Mouse (Mus musculus) brain, embryonic 18.5 days (tissue): Measurements from ENCODE around the gene Pkhd1.
"Not testable (repeated sequence)": the region's sequence is repeated elsewhere in the genome, so short reads cannot be mapped to it uniquely, and the experiment has no call there.

Experiments
- DNase-seq: peaks from one replicate; pipeline ENCODE4 v3.0.0-alpha.2; 2012; ENCODE audit warnings: low read depth, low spot score

Gene Pkhd1

GRCm38 (mm10) chr1:20301631-20302030, 316.2 kb downstream of the Pkhd1 start:
- no peak for DNase-seq

- no peak for DNase-seq
Observed at GRCm38 (mm10) chr1:20288696-20289095, 329.2 kb downstream of the Pkhd1 start.

- DNase-seq: no peak
Observed at GRCm38 (mm10) chr1:20260403-20260802, 357.5 kb downstream of the Pkhd1 start.

- no peak for DNase-seq
Observed at GRCm38 (mm10) chr1:20248169-20248568, 369.7 kb downstream of the Pkhd1 start.

- no peak for DNase-seq
Observed at GRCm38 (mm10) chr1:20216681-20217080, 401.2 kb downstream of the Pkhd1 start.

- DNase-seq: no peak
Observed at GRCm38 (mm10) chr1:20190444-20190843, 427.4 kb downstream of the Pkhd1 start.

GRCm38 (mm10) chr1:20180157-20180556, 437.7 kb downstream of the Pkhd1 start:
- DNase-seq: no peak

GRCm38 (mm10) chr1:20171199-20171598, 446.7 kb downstream of the Pkhd1 start:
- DNase-seq: no peak

- not testable (repeated sequence) for DNase-seq
Observed at GRCm38 (mm10) chr1:20150627-20151026, 467.2 kb downstream of the Pkhd1 start.

GRCm38 (mm10) chr1:20150016-20150415, 467.8 kb downstream of the Pkhd1 start:
- no peak for DNase-seq

- DNase-seq: no peak
Observed at GRCm38 (mm10) chr1:20136205-20136604, 481.7 kb downstream of the Pkhd1 start.

- no peak for DNase-seq
Observed at GRCm38 (mm10) chr1:20135065-20135618, 482.7 kb downstream of the Pkhd1 start.

- DNase-seq: no peak
Observed at GRCm38 (mm10) chr1:20133636-20134035, 484.2 kb downstream of the Pkhd1 start.

GRCm38 (mm10) chr1:20131786-20132596, 485.9 kb downstream of the Pkhd1 start:
- DNase-seq: no peak

- no peak for DNase-seq
Observed at GRCm38 (mm10) chr1:20117331-20117730, 500.5 kb downstream of the Pkhd1 start.

GRCm38 (mm10) chr1:20069733-20070132, 548.1 kb downstream of the Pkhd1 start:
- DNase-seq: peak; percentile 37

- no peak for DNase-seq
Observed at GRCm38 (mm10) chr1:20058245-20058644, 559.6 kb downstream of the Pkhd1 start.

- DNase-seq: no peak
Observed at GRCm38 (mm10) chr1:20039389-20039788, 578.5 kb downstream of the Pkhd1 start.

- DNase-seq: no peak
Observed at GRCm38 (mm10) chr1:20035277-20035676, 582.6 kb downstream of the Pkhd1 start.

GRCm38 (mm10) chr1:20018198-20018925, 599.5 kb downstream of the Pkhd1 start:
- no peak for DNase-seq

GRCm38 (mm10) chr1:20017619-20018018, 600.2 kb downstream of the Pkhd1 start:
- DNase-seq: no peak
